29 mouse cellular contexts compared by ENCODE assay signal in the genomic region with DNA sequence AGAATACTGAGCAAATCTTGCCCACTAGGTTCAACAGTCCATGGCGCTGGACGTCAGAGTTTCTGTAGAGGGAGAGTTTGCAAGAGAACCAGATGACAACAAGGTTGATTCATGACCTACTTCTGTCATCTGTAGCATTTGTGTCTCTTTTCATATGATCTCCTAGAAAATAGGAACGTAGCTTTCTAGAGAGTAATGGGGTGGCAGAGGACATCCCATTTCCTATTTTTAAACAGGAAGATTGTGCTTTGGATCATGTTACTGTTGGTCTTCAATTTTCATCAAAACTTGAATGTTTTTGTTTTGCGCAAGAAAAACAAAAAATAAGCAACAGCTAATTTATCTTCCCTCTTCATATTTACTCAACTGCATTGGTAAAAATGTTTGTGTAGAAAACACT.
DNase-seq lines count a peak whose midpoint lies in the region; ATAC-seq and TF ChIP-seq lines count a peak whose summit lies in the region.
"Had no signal": no experiment of that assay in that cellular context is flagged by ENCODE, and none has a peak within 500 bp of the region (broad histone marks: within the 10 kb centered on the region; RNA-seq: fewer than 3 reads in every experiment).

No protein-coding gene starts in this region.

- H3K9ac ChIP-seq in forebrain, embryonic 11.5 days (ENCODE audit: low read length), result no peak overlapping the region
- H3K9ac ChIP-seq in forebrain, embryonic 16.5 days (replicated peaks; ENCODE audit: low read depth, low read length), result no peak overlapping the region
- no peak overlapping the region for H3K9ac ChIP-seq in lung, embryonic 16.5 days (ENCODE audit: low read length)
- H3K9ac ChIP-seq: embryonic facial prominence, embryonic 13.5 days; embryonic facial prominence, embryonic 15.5 days; forebrain, embryonic 13.5 days; forebrain, embryonic 15.5 days had no signal

- H3K36me3 ChIP-seq in forebrain, embryonic 11.5 days (ENCODE audit: control insufficient read depth, insufficient read depth, low read length), result no peaks in the 10 kb centered on the region
- H3K36me3 ChIP-seq in forebrain, embryonic 16.5 days (ENCODE audit: control insufficient read depth, insufficient read depth), result no peaks in the 10 kb centered on the region
- no peaks in the 10 kb centered on the region for H3K36me3 ChIP-seq in lung, embryonic 16.5 days (ENCODE audit: control insufficient read depth, insufficient read depth, low read length)
- H3K36me3 ChIP-seq: embryonic facial prominence, embryonic 13.5 days; embryonic facial prominence, embryonic 15.5 days; forebrain, embryonic 10.5 days; forebrain, embryonic 15.5 days; G1E had no signal

- H3K4me1 ChIP-seq in forebrain, embryonic 11.5 days (replicated peaks; ENCODE audit: control insufficient read depth, insufficient read depth, low read length), result no peaks in the 10 kb centered on the region
- H3K4me1 ChIP-seq in forebrain, embryonic 16.5 days (replicated peaks; ENCODE audit: control insufficient read depth, insufficient read depth, low read length), result no peaks in the 10 kb centered on the region
- peaks cover 22% of the 10 kb centered on the region for H3K4me1 ChIP-seq in lung, embryonic 16.5 days (replicated peaks; ENCODE audit: control insufficient read depth, insufficient read depth, low read length)
- H3K4me1 ChIP-seq: embryonic facial prominence, embryonic 15.5 days; forebrain, embryonic 13.5 days; forebrain, embryonic 15.5 days had no signal

- peak; percentile 30 for DNase-seq in forebrain, embryonic 11.5 days (ENCODE audit: low spot score)
- no peak for DNase-seq in layer of hippocampus, adult 2 months (ENCODE audit: low spot score in 2 of 2)
- DNase-seq in layer of hippocampus, postnatal 14 days (ENCODE audit: low spot score in 2 of 2), result no peak
- no peak for DNase-seq in lung, postnatal 25 days (ENCODE audit: low spot score)
- DNase-seq in adipocyte (ENCODE audit: low spot score), result peak; percentile 11
- DNase-seq: adrenal gland, adult 2 months; adrenal gland, postnatal 10 days; adrenal gland, postnatal 25 days; B cell, adult 2 months; cerebellum, adult 11 months; cerebellum, adult 18-20 months; cerebellum, adult 8-10 months; cerebellum, adult 9-11 months; cerebellum, postnatal 14 days; cerebellum, postnatal 36 days; embryo, embryonic 11 days had no signal

- no peak overlapping the region for H3K4me3 ChIP-seq in forebrain, embryonic 11.5 days (ENCODE audit: low read depth, low read length)
- H3K4me3 ChIP-seq in forebrain, embryonic 16.5 days (replicated peaks; ENCODE audit: low read length), result no peak overlapping the region
- H3K4me3 ChIP-seq in layer of hippocampus, adult 2 months, result no peak overlapping the region
- no peak overlapping the region for H3K4me3 ChIP-seq in lung, embryonic 16.5 days (ENCODE audit: low read length)
- H3K4me3 ChIP-seq: embryonic facial prominence, embryonic 13.5 days; embryonic facial prominence, embryonic 15.5 days; erythroblast, embryonic 14.5 days; forebrain, embryonic 10.5 days; forebrain, embryonic 13.5 days; forebrain, embryonic 15.5 days had no signal

- no peaks in the 10 kb centered on the region for H3K9me3 ChIP-seq in forebrain, embryonic 11.5 days (ENCODE audit: control insufficient read depth, low read length)
- H3K9me3 ChIP-seq in forebrain, embryonic 16.5 days (ENCODE audit: control insufficient read depth, low read length), result no peaks in the 10 kb centered on the region
- no peaks in the 10 kb centered on the region for H3K9me3 ChIP-seq in lung, embryonic 16.5 days (ENCODE audit: control insufficient read depth, low read length)
- H3K9me3 ChIP-seq: embryonic facial prominence, embryonic 13.5 days; embryonic facial prominence, embryonic 15.5 days; forebrain, embryonic 10.5 days; forebrain, embryonic 13.5 days; forebrain, embryonic 15.5 days; G1E had no signal

- 93% methylated on average over 4 of the region's 4 CpGs for WGBS in forebrain, embryonic 11.5 days
- WGBS in forebrain, embryonic 16.5 days, result 94% methylated on average over 4 of the region's 4 CpGs
- 53% methylated on average over 4 of the region's 4 CpGs for WGBS in lung, embryonic 16.5 days

- no peak overlapping the region for H3K27ac ChIP-seq in forebrain, embryonic 11.5 days (ENCODE audit: low read depth, low read length)
- no peak overlapping the region for H3K27ac ChIP-seq in forebrain, embryonic 16.5 days (ENCODE audit: low read length)
- peak overlapping the region; percentile 11; the same call in 1 of the 2 replicates for H3K27ac ChIP-seq in layer of hippocampus, adult 2 months
- no peak overlapping the region for H3K27ac ChIP-seq in lung, embryonic 16.5 days (ENCODE audit: low read length)
- H3K27ac ChIP-seq: embryonic facial prominence, embryonic 13.5 days; embryonic facial prominence, embryonic 15.5 days; forebrain, embryonic 10.5 days; forebrain, embryonic 13.5 days; forebrain, embryonic 15.5 days had no signal

- no peak overlapping the region for H3K4me2 ChIP-seq in forebrain, embryonic 11.5 days (ENCODE audit: low read depth, low read length, severe bottlenecking)
- no peak overlapping the region for H3K4me2 ChIP-seq in forebrain, embryonic 16.5 days (ENCODE audit: low read length)
- H3K4me2 ChIP-seq in lung, embryonic 16.5 days (ENCODE audit: low read depth, low read length), result no peak overlapping the region
- H3K4me2 ChIP-seq: embryonic facial prominence, embryonic 13.5 days; embryonic facial prominence, embryonic 15.5 days; forebrain, embryonic 13.5 days; forebrain, embryonic 15.5 days had no signal

- H3K27me3 ChIP-seq in forebrain, embryonic 11.5 days (ENCODE audit: control insufficient read depth, insufficient read depth, low read length), result no peaks in the 10 kb centered on the region
- H3K27me3 ChIP-seq in forebrain, embryonic 16.5 days (replicated peaks; ENCODE audit: control insufficient read depth, insufficient read depth, low read length), result no peaks in the 10 kb centered on the region
- H3K27me3 ChIP-seq in lung, embryonic 16.5 days (ENCODE audit: control insufficient read depth, insufficient read depth, low read depth, low read length), result no peaks in the 10 kb centered on the region
- H3K27me3 ChIP-seq: CH12.LX; embryonic facial prominence, embryonic 13.5 days; embryonic facial prominence, embryonic 15.5 days; forebrain, embryonic 13.5 days; forebrain, embryonic 15.5 days; Patski had no signal

- no peak for TF ChIP-seq CTCF in layer of hippocampus, adult 2 months (conservative IDR thresholded peaks at IDR 0.05)

- ATAC-seq in forebrain, embryonic 11.5 days (replicated peaks; ENCODE audit: low FRiP score), result no peak
- no peak for ATAC-seq in forebrain, embryonic 16.5 days
- ATAC-seq in lung, embryonic 16.5 days (ENCODE audit: low read depth), result peak; percentile 20; the same call in 1 of the 2 replicates
- ATAC-seq: activated CD4-positive, CD25-positive, alpha-beta regulatory T cell, adult 4 months; CD4-positive, CD25-positive, alpha-beta regulatory T cell, adult 4 months; forebrain, embryonic 13.5 days; forebrain, embryonic 15.5 days; Patski had no signal

Comparison
In these comparisons a context has a peak if more than half of its experiments do, and no peak if none do; other contexts are left out.
1. DNase-seq: peak in forebrain, embryonic 11.5 days (single experiment) and adipocyte (single experiment); none in layer of hippocampus, adult 2 months (0 of 2), layer of hippocampus, postnatal 14 days (0 of 2) and lung, postnatal 25 days (single experiment).